Comparison of ENCODE assay signal across 32 mouse cellular contexts in genomic region chr14:93607546-93607945, GRCm38 (mm10).
DNase-seq lines count a peak whose midpoint lies in the region; ATAC-seq and TF ChIP-seq lines count a peak whose summit lies in the region.
"Had no signal": no experiment of that assay in that cellular context is flagged by ENCODE, and none has a peak within 500 bp of the region (broad histone marks: within the 10 kb centered on the region; RNA-seq: fewer than 3 reads in every experiment).

No protein-coding gene starts in this region.

- 90% methylated on average over 3 of the region's 3 CpGs for WGBS in stomach, postnatal 0 days

- intact Hi-C loops in left cerebral cortex, postnatal 36 days (cut with DNase I), result loop anchor here (10.0 kb wide), 1 partner anchor 277 kb away; no protein-coding TSS in a partner anchor

- H3K27ac ChIP-seq in stomach, postnatal 0 days (replicated peaks), result no peak overlapping the region
- H3K27ac ChIP-seq: embryonic facial prominence, embryonic 12.5 days; heart, embryonic 10.5 days; heart, embryonic 15.5 days; kidney, postnatal 0 days; limb, embryonic 13.5 days; lung, embryonic 15.5 days had no signal

- no peak overlapping the region for H3K9ac ChIP-seq in stomach, postnatal 0 days (ENCODE audit: low read length)
- H3K9ac ChIP-seq: embryonic facial prominence, embryonic 12.5 days; heart, embryonic 15.5 days; limb, embryonic 13.5 days; lung, embryonic 15.5 days had no signal

- no peaks in the 10 kb centered on the region for H3K4me1 ChIP-seq in stomach, postnatal 0 days (replicated peaks; ENCODE audit: control insufficient read depth, insufficient read depth)
- H3K4me1 ChIP-seq: embryonic facial prominence, embryonic 12.5 days; heart, embryonic 10.5 days; heart, embryonic 15.5 days; limb, embryonic 13.5 days; lung, embryonic 15.5 days had no signal

- no peak for TF ChIP-seq EP300 in stomach, postnatal 0 days (optimal IDR thresholded peaks at IDR 0.05)

- no peak overlapping the region for H3K4me3 ChIP-seq in stomach, postnatal 0 days (ENCODE audit: low read depth, low read length)
- H3K4me3 ChIP-seq: embryonic facial prominence, embryonic 12.5 days; heart, embryonic 10.5 days; heart, embryonic 15.5 days; limb, embryonic 13.5 days; lung, embryonic 15.5 days had no signal

- TF ChIP-seq CTCF in stomach, postnatal 0 days (IDR thresholded peaks at IDR 0.05; ENCODE audit: low read depth), result no peak

- no peaks in the 10 kb centered on the region for H3K27me3 ChIP-seq in stomach, postnatal 0 days (ENCODE audit: control insufficient read depth, insufficient read depth, low read length)
- H3K27me3 ChIP-seq: CH12.LX; embryonic facial prominence, embryonic 12.5 days; heart, embryonic 15.5 days; limb, embryonic 13.5 days; lung, embryonic 15.5 days had no signal

- DNase-seq in layer of hippocampus, adult 9-11 months, result peak; percentile 25
- DNase-seq in layer of hippocampus, postnatal 10 days (ENCODE audit: low spot score in 2 of 2), result no peak
- peak; percentile 87 for DNase-seq in brain, adult 2 months (ENCODE audit: low read depth, low spot score)
- DNase-seq in frontal cortex, postnatal 36 days (ENCODE audit: low spot score in 2 of 2), result peak; percentile 38 to 60
- DNase-seq in left cerebral cortex, postnatal 36 days (ENCODE audit: low spot score in 2 of 2), result peak; percentile 33 to 49
- DNase-seq in stomach, postnatal 0 days (ENCODE audit: low spot score), result no peak
- DNase-seq in ovary, postnatal 14 days (ENCODE audit: low spot score), result no peak
- DNase-seq in embryo, embryonic 9.5 days (ENCODE audit: extremely low spot score), result no peak
- DNase-seq: adrenal gland, adult 2 months; adrenal gland, postnatal 36 days; B cell, adult 2 months; cerebellum, adult 9-10 months; cerebellum, postnatal 36 days; gastrocnemius, postnatal 14 days; heart, adult 11 months; kidney, adult 8-10 months; kidney, postnatal 4 days; layer of hippocampus, postnatal 36 days; thymus, postnatal 14 days had no signal

- ATAC-seq in stomach, postnatal 0 days (ENCODE audit: low FRiP score, low TSS enrichment), result no peak
- ATAC-seq: activated CD4-positive, CD25-positive, alpha-beta regulatory T cell, adult 4 months; forebrain, embryonic 14.5 days; hindbrain, embryonic 16.5 days; midbrain, embryonic 16.5 days had no signal

- no peak overlapping the region for H3K4me2 ChIP-seq in stomach, postnatal 0 days (replicated peaks; ENCODE audit: low read depth)
- H3K4me2 ChIP-seq: embryonic facial prominence, embryonic 12.5 days; heart, embryonic 15.5 days; limb, embryonic 13.5 days; liver, embryonic 11.5 days; lung, embryonic 15.5 days; midbrain, embryonic 11.5 days had no signal

- no peaks in the 10 kb centered on the region for H3K9me3 ChIP-seq in stomach, postnatal 0 days (ENCODE audit: control insufficient read depth, low read length)
- H3K9me3 ChIP-seq: embryonic facial prominence, embryonic 12.5 days; heart, embryonic 10.5 days; heart, embryonic 15.5 days; lung, embryonic 15.5 days had no signal

- H3K36me3 ChIP-seq in stomach, postnatal 0 days (ENCODE audit: control insufficient read depth, insufficient read depth, low read length), result no peaks in the 10 kb centered on the region
- H3K36me3 ChIP-seq: embryonic facial prominence, embryonic 12.5 days; heart, embryonic 10.5 days; heart, embryonic 15.5 days; limb, embryonic 13.5 days; lung, embryonic 15.5 days had no signal

Comparison
In these comparisons a context has a peak if more than half of its experiments do, and no peak if none do; other contexts are left out.
1. DNase-seq: peak in layer of hippocampus, adult 9-11 months (single experiment), brain, adult 2 months (single experiment), frontal cortex, postnatal 36 days (2 of 2) and left cerebral cortex, postnatal 36 days (2 of 2); none in layer of hippocampus, postnatal 10 days (0 of 2), stomach, postnatal 0 days (single experiment), ovary, postnatal 14 days (single experiment) and embryo, embryonic 9.5 days (single experiment).